Mouse (Mus musculus): ENCODE measurements around the gene Hdac10.

DNA sequence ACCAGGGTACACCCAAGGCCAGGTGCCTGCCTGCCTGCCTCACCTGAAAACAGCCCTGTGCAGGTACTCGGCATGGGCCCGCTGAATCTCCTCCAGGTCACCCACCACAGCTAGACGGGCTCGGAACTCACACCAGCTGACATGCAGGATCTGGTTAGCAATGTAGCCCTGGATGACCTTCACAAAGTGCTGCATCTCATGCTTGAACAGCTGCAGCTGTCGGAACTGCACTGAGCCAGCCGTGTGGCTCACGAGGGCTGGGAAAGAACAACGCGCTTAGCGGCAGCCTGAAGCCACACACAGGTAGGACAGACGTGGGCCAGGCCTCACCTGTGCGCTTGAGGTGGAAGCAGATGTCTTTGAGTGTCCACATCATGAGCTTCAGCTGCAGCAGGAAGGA is 27.7 kb downstream of the Hdac10 start:
- TF ChIP-seq POLR2A (IDR thresholded peaks at IDR 0.05; ENCODE audit: low read depth, low read length), result no peak
- TF ChIP-seq ELF1 (IDR thresholded peaks at IDR 0.05; ENCODE audit: low read depth, low read length), result no peak
- no peak for TF ChIP-seq NELFE (IDR thresholded peaks at IDR 0.05; ENCODE audit: low read depth, low read length)
- TF ChIP-seq SMC3 (IDR thresholded peaks at IDR 0.05; ENCODE audit: low read depth, low read length), result no peak
- no peak for TF ChIP-seq SIN3A (IDR thresholded peaks at IDR 0.05; ENCODE audit: low read length)
- no peak for TF ChIP-seq CTCF (conservative IDR thresholded peaks at IDR 0.05 in 1 of 2, IDR thresholded peaks at IDR 0.05 in 1 of 2; ENCODE audit: low read depth in 2 of 2, low read length in 2 of 2)
